Mouse (Mus musculus): Measurements from ENCODE around the gene Rita1. TPM values are rescaled to one million over a fixed set of nuclear protein-coding genes. Genes with fewer than 3 reads are reported as not detected.
A peak's percentile ranks its signal among the peaks of the same experiment; 100 is the strongest.

The Rita1 gene
- polyA plus RNA-seq, 1 experiment from 2014 or later = 13.1 TPM

DNA sequence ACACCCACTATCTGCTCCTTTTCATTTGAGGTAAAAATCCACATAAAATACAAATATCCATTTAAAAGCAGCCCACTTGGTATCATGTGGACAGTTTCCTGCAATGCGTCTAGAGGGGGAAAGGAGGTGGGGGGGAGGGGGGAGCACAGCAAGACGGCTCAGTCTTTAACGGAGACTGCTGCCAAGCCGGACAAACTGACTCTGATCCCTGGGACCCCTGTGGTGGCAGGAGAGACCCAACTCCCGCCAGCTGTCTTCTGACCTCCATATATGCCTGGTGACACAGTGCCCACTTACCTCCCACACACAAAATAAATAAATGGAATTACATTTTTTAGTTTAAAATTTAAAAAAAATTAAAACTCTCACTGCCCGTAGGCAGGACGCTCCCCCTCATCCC lies 8.9 kb downstream of the Rita1 start:
- no peaks in the 10 kb centered on the region for H3K36me3 ChIP-seq (ENCODE audit: control insufficient read depth, insufficient read depth, low read length)

GRCm38 (mm10) chr5:120602210-120602609 lies 10.2 kb downstream of the Rita1 start:
- Histone ChIP-seq H3K9ac (ENCODE audit: low read depth, low read length) (no peak overlapping the region), H3K4me3 (ENCODE audit: low read depth, low read length) (no peak overlapping the region), H3K36me3 (ENCODE audit: control insufficient read depth, insufficient read depth, low read length) (no peaks in the 10 kb centered on the region), H3K9me3 (ENCODE audit: control insufficient read depth, low read length) (no peaks in the 10 kb centered on the region), H3K27ac (ENCODE audit: low read depth, low read length) (no peak overlapping the region), H3K27me3 (replicated peaks; ENCODE audit: control insufficient read depth, insufficient read depth, low read length) (no peaks in the 10 kb centered on the region), H3K4me2 (no peak overlapping the region), H3K4me1 (replicated peaks; ENCODE audit: control insufficient read depth, insufficient read depth, low read length) (peaks cover 41% of the 10 kb centered on the region)
- DNase-seq (ENCODE audit: low spot score) = no peak
- WGBS = 94% methylated on average over 11 of the region's 12 CpGs
- ATAC-seq (replicated peaks; ENCODE audit: low FRiP score) = no peak

More for the DNA sequence above, 8.9 kb downstream of the Rita1 start:
- Histone ChIP-seq H3K27ac (ENCODE audit: low read depth, low read length) (no peak overlapping the region), H3K4me1 (replicated peaks; ENCODE audit: control insufficient read depth, insufficient read depth, low read length) (peaks cover 38% of the 10 kb centered on the region), H3K4me2 (no peak overlapping the region), H3K4me3 (ENCODE audit: low read depth, low read length) (no peak overlapping the region), H3K27me3 (replicated peaks; ENCODE audit: control insufficient read depth, insufficient read depth, low read length) (no peaks in the 10 kb centered on the region), H3K9ac (ENCODE audit: low read depth, low read length) (no peak overlapping the region), H3K9me3 (ENCODE audit: control insufficient read depth, low read length) (no peaks in the 10 kb centered on the region)
- 76% methylated on average over 7 of the region's 7 CpGs for WGBS
- no peak for ATAC-seq (replicated peaks; ENCODE audit: low FRiP score)
- DNase-seq (ENCODE audit: low spot score) = no peak

DNA sequence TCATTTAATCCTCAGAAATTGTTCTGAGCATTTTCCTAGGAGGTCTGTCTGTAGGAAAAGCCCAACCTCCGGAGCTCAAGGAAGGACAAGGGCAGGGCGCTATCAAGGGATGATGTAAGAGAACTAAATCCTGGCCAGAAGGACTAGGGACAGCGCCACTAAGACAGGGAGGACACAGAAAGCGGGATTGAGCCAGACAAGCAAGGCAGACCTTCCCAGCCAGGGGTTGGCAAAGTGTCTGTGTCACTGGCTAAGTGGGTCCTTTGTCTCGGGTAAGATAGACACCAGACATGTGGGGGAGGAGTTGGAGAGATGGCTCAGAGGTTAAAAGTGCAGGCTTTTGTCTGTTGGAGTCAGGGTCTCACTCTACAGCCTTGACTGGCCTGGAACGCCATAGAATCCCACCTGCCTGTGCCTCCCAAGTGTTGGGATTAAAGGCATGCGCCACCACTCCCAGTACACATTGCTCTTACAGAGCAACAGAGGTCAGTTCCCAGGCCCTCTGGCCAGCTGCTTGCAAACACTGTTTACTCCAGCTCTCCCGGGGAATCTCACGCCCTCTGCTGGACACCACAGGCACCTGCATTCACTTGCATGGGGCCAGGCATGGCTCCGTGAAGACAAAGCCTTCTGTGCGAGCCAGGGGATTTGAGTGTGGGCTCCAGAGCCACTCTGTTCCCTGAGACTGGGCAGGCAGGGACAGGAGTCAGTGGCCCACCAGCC lies 11.3 kb downstream of the Rita1 start:
- DNase-seq (ENCODE audit: low spot score) = no peak
- no peak; the same call in 1 of the 2 replicates for ATAC-seq (replicated peaks; ENCODE audit: low FRiP score)
- no peaks in the 10 kb centered on the region for H3K9me3 ChIP-seq (ENCODE audit: control insufficient read depth, low read length)
- WGBS = 57% methylated on average over 11 of the region's 11 CpGs
- no peak overlapping the region for H3K4me3 ChIP-seq (ENCODE audit: low read depth, low read length)
- H3K9ac ChIP-seq (ENCODE audit: low read depth, low read length) = peak overlapping the region; percentile 30; the same call in 1 of the 2 replicates
- H3K4me1 ChIP-seq (replicated peaks; ENCODE audit: control insufficient read depth, insufficient read depth, low read length) = peaks cover 37% of the 10 kb centered on the region
- no peaks in the 10 kb centered on the region for H3K27me3 ChIP-seq (replicated peaks; ENCODE audit: control insufficient read depth, insufficient read depth, low read length)
- peak overlapping the region; percentile 43; the same call in 1 of the 2 replicates for H3K27ac ChIP-seq (ENCODE audit: low read depth, low read length)
- H3K4me2 ChIP-seq = peak overlapping the region; percentile 14; the same call in 1 of the 2 replicates
- no peaks in the 10 kb centered on the region for H3K36me3 ChIP-seq (ENCODE audit: control insufficient read depth, insufficient read depth, low read length)

DNA sequence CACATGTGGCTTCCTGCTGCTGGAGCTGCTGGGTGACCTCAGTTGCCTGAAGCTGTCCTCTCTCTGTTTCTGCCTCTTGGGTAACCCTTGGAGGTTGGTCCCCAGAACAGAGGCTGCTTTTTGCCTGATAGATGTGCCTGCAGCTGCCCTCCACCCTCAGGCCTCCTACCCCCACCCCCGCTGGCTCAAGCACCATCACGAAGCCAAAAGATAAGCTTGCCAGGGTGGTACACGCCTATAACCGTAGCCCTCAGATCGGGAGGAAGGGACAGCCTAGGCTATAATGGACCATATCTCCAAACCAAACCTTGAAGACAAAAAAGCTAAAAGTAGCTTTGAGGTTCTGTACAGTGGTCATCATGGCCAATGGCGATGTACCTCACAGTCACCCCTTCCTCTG lies 12.8 kb downstream of the Rita1 start:
- Histone ChIP-seq H3K4me1 (replicated peaks; ENCODE audit: control insufficient read depth, insufficient read depth, low read length) (peaks cover 32% of the 10 kb centered on the region), H3K27ac (ENCODE audit: low read depth, low read length) (peak overlapping the region; percentile 78), H3K4me3 (ENCODE audit: low read depth, low read length) (no peak overlapping the region), H3K9me3 (ENCODE audit: control insufficient read depth, low read length) (no peaks in the 10 kb centered on the region), H3K4me2 (peak overlapping the region; percentile 38), H3K27me3 (replicated peaks; ENCODE audit: control insufficient read depth, insufficient read depth, low read length) (no peaks in the 10 kb centered on the region), H3K9ac (ENCODE audit: low read depth, low read length) (peak overlapping the region; percentile 45; the same call in 1 of the 2 replicates), H3K36me3 (ENCODE audit: control insufficient read depth, insufficient read depth, low read length) (no peaks in the 10 kb centered on the region)
- peak; percentile 92 for ATAC-seq (replicated peaks; ENCODE audit: low FRiP score)
- 53% methylated on average over 6 of the region's 6 CpGs for WGBS
- DNase-seq (ENCODE audit: low spot score) = no peak

GRCm38 (mm10) chr5:120594485-120594884 lies 17.9 kb downstream of the Rita1 start:
- H3K27ac ChIP-seq (ENCODE audit: low read depth, low read length) = no peak overlapping the region
- H3K4me2 ChIP-seq = no peak overlapping the region
- no peaks in the 10 kb centered on the region for H3K27me3 ChIP-seq (replicated peaks; ENCODE audit: control insufficient read depth, insufficient read depth, low read length)
- 77% methylated on average over 6 of the region's 6 CpGs for WGBS
- peaks cover 17% of the 10 kb centered on the region for H3K4me1 ChIP-seq (replicated peaks; ENCODE audit: control insufficient read depth, insufficient read depth, low read length)
- no peak overlapping the region for H3K4me3 ChIP-seq (ENCODE audit: low read depth, low read length)
- no peak overlapping the region for H3K9ac ChIP-seq (ENCODE audit: low read depth, low read length)
- H3K36me3 ChIP-seq (ENCODE audit: control insufficient read depth, insufficient read depth, low read length) = no peaks in the 10 kb centered on the region
- peaks cover 3% of the 10 kb centered on the region; the same call in 1 of the 2 replicates for H3K9me3 ChIP-seq (ENCODE audit: control insufficient read depth, low read length)
- no peak for DNase-seq (ENCODE audit: low spot score)
- no peak for ATAC-seq (replicated peaks; ENCODE audit: low FRiP score)

DNA sequence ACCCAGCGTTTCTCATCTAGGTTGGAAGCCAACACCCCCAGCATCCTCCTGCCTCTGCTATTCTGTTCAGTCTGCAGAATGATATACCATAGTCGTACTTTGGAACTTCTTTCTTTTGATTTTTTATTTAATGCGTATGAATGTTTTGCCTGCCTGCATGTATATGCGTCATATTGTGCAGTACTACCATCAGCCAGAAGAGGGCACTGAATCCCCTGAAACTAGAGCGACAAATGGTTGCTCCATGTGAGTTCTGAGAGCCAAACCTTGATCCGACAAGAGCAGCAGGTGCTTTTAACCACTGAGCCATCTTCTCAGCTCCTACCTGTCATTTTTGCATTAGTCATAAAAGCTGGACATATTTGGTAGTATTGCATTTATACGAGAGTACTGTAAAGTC lies 20.2 kb downstream of the Rita1 start:
- ATAC-seq (replicated peaks; ENCODE audit: low FRiP score) = no peak
- Histone ChIP-seq H3K4me2 (no peak overlapping the region), H3K9me3 (ENCODE audit: control insufficient read depth, low read length) (peaks cover 3% of the 10 kb centered on the region; the same call in 1 of the 2 replicates), H3K27ac (ENCODE audit: low read depth, low read length) (no peak overlapping the region), H3K36me3 (ENCODE audit: control insufficient read depth, insufficient read depth, low read length) (no peaks in the 10 kb centered on the region), H3K4me1 (replicated peaks; ENCODE audit: control insufficient read depth, insufficient read depth, low read length) (peaks cover 15% of the 10 kb centered on the region), H3K4me3 (ENCODE audit: low read depth, low read length) (no peak overlapping the region), H3K27me3 (replicated peaks; ENCODE audit: control insufficient read depth, insufficient read depth, low read length) (no peaks in the 10 kb centered on the region), H3K9ac (ENCODE audit: low read depth, low read length) (no peak overlapping the region)
- 60% methylated on average over 7 of the region's 7 CpGs for WGBS
- DNase-seq (ENCODE audit: low spot score) = no peak

GRCm38 (mm10) chr5:120590356-120591010 lies 21.9 kb downstream of the Rita1 start:
- H3K27ac ChIP-seq (ENCODE audit: low read depth, low read length) = no peak overlapping the region
- no peak overlapping the region for H3K4me3 ChIP-seq (ENCODE audit: low read depth, low read length)
- peaks cover 3% of the 10 kb centered on the region; the same call in 1 of the 2 replicates for H3K9me3 ChIP-seq (ENCODE audit: control insufficient read depth, low read length)
- no peaks in the 10 kb centered on the region for H3K27me3 ChIP-seq (replicated peaks; ENCODE audit: control insufficient read depth, insufficient read depth, low read length)
- H3K9ac ChIP-seq (ENCODE audit: low read depth, low read length) = no peak overlapping the region
- WGBS = 67% methylated on average over 16 of the region's 16 CpGs
- no peak for ATAC-seq (replicated peaks; ENCODE audit: low FRiP score)
- H3K4me1 ChIP-seq (replicated peaks; ENCODE audit: control insufficient read depth, insufficient read depth, low read length) = peaks cover 28% of the 10 kb centered on the region
- DNase-seq (ENCODE audit: low spot score) = no peak
- no peak overlapping the region for H3K4me2 ChIP-seq
- H3K36me3 ChIP-seq (ENCODE audit: control insufficient read depth, insufficient read depth, low read length) = no peaks in the 10 kb centered on the region

GRCm38 (mm10) chr5:120588569-120589094 lies 23.8 kb downstream of the Rita1 start, which contains the start of the genes Tpcn1 and Iqcd:
Gene Tpcn1, minus strand, starts transcription at chr5:120588673.
Gene Iqcd, plus strand, starts transcription at chr5:120589016.
- peaks cover 36% of the 10 kb centered on the region for H3K4me1 ChIP-seq (replicated peaks; ENCODE audit: control insufficient read depth, insufficient read depth, low read length)
- H3K27ac ChIP-seq (ENCODE audit: low read depth, low read length) = peak within 1 kb of the TSS; percentile 84
- WGBS = under 1% methylated on average over 35 of the region's 35 CpGs
- H3K9ac ChIP-seq (ENCODE audit: low read depth, low read length) = peak within 1 kb of the TSS; percentile 88
- H3K9me3 ChIP-seq (ENCODE audit: control insufficient read depth, low read length) = peaks cover 3% of the 10 kb centered on the region; the same call in 1 of the 2 replicates
- DNase-seq (ENCODE audit: low spot score) = peak; percentile 99
- H3K27me3 ChIP-seq (replicated peaks; ENCODE audit: control insufficient read depth, insufficient read depth, low read length) = no peaks in the 10 kb centered on the region
- peaks cover 14% of the 10 kb centered on the region for H3K36me3 ChIP-seq (ENCODE audit: control insufficient read depth, insufficient read depth, low read length)
- peak within 1 kb of the TSS; percentile 97 for H3K4me2 ChIP-seq
- peak within 1 kb of the TSS; percentile 93 for H3K4me3 ChIP-seq (ENCODE audit: low read depth, low read length)
- peak; percentile 94 for ATAC-seq (replicated peaks; ENCODE audit: low FRiP score)
